In genomic region chr9:98954391-98955102, GRCm38 (mm10) we compare ENCODE assay signal across 8 mouse cellular contexts. TPM values are rescaled to one million over a fixed set of nuclear protein-coding genes. Genes with fewer than 3 reads are reported as not detected.
DNase-seq lines count a peak whose midpoint lies in the region; ATAC-seq and TF ChIP-seq lines count a peak whose summit lies in the region.

No protein-coding gene starts in this region.

- TF ChIP-seq POLR2A in brain, embryonic 14.5 days (IDR thresholded peaks at IDR 0.05; ENCODE audit: borderline replicate concordance, extremely low read depth, insufficient read depth, insufficient read length, poor library complexity, severe bottlenecking): no peak

- WGBS in heart, embryonic 10.5 days: 2% methylated on average over 33 of the region's 33 CpGs
- WGBS in hindbrain, embryonic 13.5 days: 2% methylated on average over 33 of the region's 33 CpGs
- under 1% methylated on average over 33 of the region's 33 CpGs for WGBS in midbrain, embryonic 16.5 days

- peak overlapping the region; percentile 63 for H3K4me3 ChIP-seq in heart, embryonic 10.5 days
- H3K4me3 ChIP-seq in hindbrain, embryonic 13.5 days: peak overlapping the region; percentile 39
- peak overlapping the region; percentile 37 for H3K4me3 ChIP-seq in midbrain, embryonic 16.5 days (ENCODE audit: low read depth, low read length)

- no peaks in the 10 kb centered on the region for H3K36me3 ChIP-seq in heart, embryonic 10.5 days
- no peaks in the 10 kb centered on the region for H3K36me3 ChIP-seq in hindbrain, embryonic 13.5 days
- H3K36me3 ChIP-seq in midbrain, embryonic 16.5 days (ENCODE audit: control insufficient read depth, insufficient read depth, low read length): no peaks in the 10 kb centered on the region

- TF ChIP-seq CTCF in brain, embryonic 14.5 days (IDR thresholded peaks at IDR 0.05; ENCODE audit: borderline replicate concordance, extremely low read depth, insufficient read depth, insufficient read length): no peak

- 0 out of 2 replicates have a peak overlapping the region, but pooled peaks have one; percentile 56 for H3K9ac ChIP-seq in hindbrain, embryonic 13.5 days
- H3K9ac ChIP-seq in midbrain, embryonic 16.5 days (ENCODE audit: low read depth, low read length): no peak overlapping the region

- H3K9me3 ChIP-seq in heart, embryonic 10.5 days: no peaks in the 10 kb centered on the region
- H3K9me3 ChIP-seq in hindbrain, embryonic 13.5 days: no peaks in the 10 kb centered on the region
- no peaks in the 10 kb centered on the region; the same call in 1 of the 2 replicates for H3K9me3 ChIP-seq in midbrain, embryonic 16.5 days (replicated peaks; ENCODE audit: control insufficient read depth, low read length, poor library complexity, severe bottlenecking)

- peaks cover 92% of the 10 kb centered on the region for H3K27me3 ChIP-seq in heart, embryonic 10.5 days (ENCODE audit: insufficient read depth, poor library complexity, severe bottlenecking)
- peaks cover 92% of the 10 kb centered on the region for H3K27me3 ChIP-seq in hindbrain, embryonic 13.5 days
- H3K27me3 ChIP-seq in midbrain, embryonic 16.5 days (ENCODE audit: control insufficient read depth, insufficient read depth, low read depth, low read length): peaks cover 48% of the 10 kb centered on the region

- H3K27ac ChIP-seq in heart, embryonic 10.5 days: no peak overlapping the region
- H3K27ac ChIP-seq in hindbrain, embryonic 13.5 days: no peak overlapping the region
- no peak overlapping the region for H3K27ac ChIP-seq in midbrain, embryonic 16.5 days (ENCODE audit: low read length)

- no peak for ATAC-seq in hindbrain, embryonic 13.5 days (ENCODE audit: low FRiP score)
- no peak for ATAC-seq in midbrain, embryonic 16.5 days

- no peak for DNase-seq in heart, embryonic 10.5 days (ENCODE audit: low spot score)
- no peak for DNase-seq in heart, adult 9 months (ENCODE audit: low spot score in 2 of 2)
- peak; percentile 27 for DNase-seq in brain, embryonic 14.5 days (ENCODE audit: low read depth)
- DNase-seq in left cerebral cortex, adult 8-10 months (ENCODE audit: low spot score in 2 of 2): no peak
- DNase-seq in thymus, postnatal 14 days: no peak
- DNase-seq in lung, postnatal 10 days: no peak

- peaks cover 35% of the 10 kb centered on the region for H3K4me1 ChIP-seq in heart, embryonic 10.5 days
- H3K4me1 ChIP-seq in hindbrain, embryonic 13.5 days (replicated peaks): peaks cover 35% of the 10 kb centered on the region
- H3K4me1 ChIP-seq in midbrain, embryonic 16.5 days (ENCODE audit: control insufficient read depth, insufficient read depth, low read length): peaks cover 29% of the 10 kb centered on the region

- H3K4me2 ChIP-seq in hindbrain, embryonic 13.5 days: peak overlapping the region; percentile 57
- H3K4me2 ChIP-seq in midbrain, embryonic 16.5 days (ENCODE audit: low read length): peak overlapping the region; percentile 59

RNA-seq across cellular contexts. Expression of gene Foxl2, which starts 0.5 kb away (rescaled TPM):
- 0.10 TPM in 1 of 2 replicates, not detected in the other for polyA plus RNA-seq in heart, embryonic 10.5 days (2016; fragmentation: Nextera tagmentation; extraction: Ambion mirVana)
- polyA plus RNA-seq in brain, embryonic 14.5 days (2012; rRNA removed): 0.24 and 0.74 TPM in 2 replicates
- polyA plus RNA-seq in hindbrain, embryonic 13.5 days (2015; fragmentation: Nextera tagmentation; extraction: Ambion mirVana): 0.61 TPM in 2 replicates
- polyA plus RNA-seq in midbrain, embryonic 16.5 days (2015; fragmentation: Nextera tagmentation; extraction: Ambion mirVana): 0.49 and 0.52 TPM in 2 replicates
- total RNA-seq in left cerebral cortex, adult 8-10 months (2022): 1 to 10 TPM in 1 of 4 experiments, under 1 TPM in 3; 0.72 to 1.1 (median 0.90) TPM

RNA-seq across cellular contexts. Expression of gene Faim, which starts 31.6 kb away (rescaled TPM):
- 39.0 and 47.5 TPM in 2 replicates for polyA plus RNA-seq in heart, embryonic 10.5 days (2016; fragmentation: Nextera tagmentation; extraction: Ambion mirVana)
- 21.9 and 35.6 TPM in 2 replicates for polyA plus RNA-seq in brain, embryonic 14.5 days (2012; rRNA removed)
- polyA plus RNA-seq in hindbrain, embryonic 13.5 days (2015; fragmentation: Nextera tagmentation; extraction: Ambion mirVana): 111 and 117 TPM in 2 replicates
- polyA plus RNA-seq in midbrain, embryonic 16.5 days (2015; fragmentation: Nextera tagmentation; extraction: Ambion mirVana): 118 and 119 TPM in 2 replicates
- total RNA-seq in left cerebral cortex, adult 8-10 months (2022): 10 to 100 TPM; 27.0 to 36.2 (median 30.2) TPM

RNA-seq across cellular contexts. Expression of gene 7420426K07Rik, which starts 51.6 kb away (rescaled TPM):
- polyA plus RNA-seq in heart, embryonic 10.5 days (2016; fragmentation: Nextera tagmentation; extraction: Ambion mirVana): not detected in 2 replicates
- polyA plus RNA-seq in brain, embryonic 14.5 days (2012; rRNA removed): not detected in 2 replicates
- polyA plus RNA-seq in hindbrain, embryonic 13.5 days (2015; fragmentation: Nextera tagmentation; extraction: Ambion mirVana): not detected in 2 replicates
- polyA plus RNA-seq in midbrain, embryonic 16.5 days (2015; fragmentation: Nextera tagmentation; extraction: Ambion mirVana): not detected in 2 replicates
- total RNA-seq in left cerebral cortex, adult 8-10 months (2022): not detected
